Mouse (Mus musculus): ENCODE data around the gene Hist2h2ac.

- no peak for TF ChIP-seq CTCF (IDR thresholded peaks at IDR 0.05; ENCODE audit: low read depth, low read length)
- no peak for TF ChIP-seq POLR2A (IDR thresholded peaks at IDR 0.05; ENCODE audit: extremely low read depth, insufficient read depth, low read length)
Measured at GRCm38 (mm10) chr3:96228828-96229227, 8.1 kb upstream of the Hist2h2ac start.
